Mouse (Mus musculus) left cerebral cortex, postnatal 10 days (tissue): ENCODE measurements around the gene Hoxc10. TPM values are rescaled to one million over a fixed set of nuclear protein-coding genes. Genes with fewer than 3 reads are reported as not detected.

Experiments used
- DNase-seq, 2 experiments: peaks; one replicate each; pipeline ENCODE4 v3.0.0; 2021 to 2022; ENCODE audit warnings: low spot score in 2 of 2, mixed read lengths in 1 of 2; ENCODE audit errors: extremely low spot score in 1 of 2
- intact Hi-C: fragments of 180-260 bp; cut with DNase I; formaldehyde crosslinking; loops from one replicate; pipeline ENCODE4 v1.15.1; 2025
- total RNA-seq, 2 experiments: library from RNA; stranded (reverse); gene quantifications; 2 replicates each; pipeline ENCODE4 v1.2.3; 2021

Hoxc10 gene
- total RNA-seq, 2 experiments from 2014 or later = not detected

GRCm38 (mm10) chr15:102939256-102940155 is 27.1 kb upstream of the Hoxc10 start:
- no peak for DNase-seq
- intact Hi-C loops = no loop called here

- no peak for DNase-seq
- intact Hi-C loops = no loop called here
Observed at GRCm38 (mm10) chr15:102942739-102943467, 23.7 kb upstream of the Hoxc10 start.

DNA sequence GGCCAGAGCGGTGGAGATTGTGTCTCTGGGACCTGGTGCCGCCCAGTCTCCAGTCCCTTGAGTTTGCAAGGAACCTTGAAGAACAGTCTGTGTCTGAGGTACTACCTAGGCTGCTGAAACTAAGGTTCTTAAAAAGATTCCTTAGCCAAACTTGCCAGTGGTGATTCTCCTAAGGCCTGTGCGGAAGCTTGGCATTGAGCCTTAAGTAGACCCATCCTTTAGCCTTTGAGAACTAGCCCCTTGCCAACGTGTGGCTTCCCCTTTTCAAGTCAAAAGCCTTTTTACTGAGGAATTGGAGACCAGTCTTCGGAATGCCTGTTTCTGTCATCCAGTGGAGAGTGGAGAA is 23.2 kb upstream of the Hoxc10 start:
- intact Hi-C loops = no loop called here
- DNase-seq = no peak

DNA sequence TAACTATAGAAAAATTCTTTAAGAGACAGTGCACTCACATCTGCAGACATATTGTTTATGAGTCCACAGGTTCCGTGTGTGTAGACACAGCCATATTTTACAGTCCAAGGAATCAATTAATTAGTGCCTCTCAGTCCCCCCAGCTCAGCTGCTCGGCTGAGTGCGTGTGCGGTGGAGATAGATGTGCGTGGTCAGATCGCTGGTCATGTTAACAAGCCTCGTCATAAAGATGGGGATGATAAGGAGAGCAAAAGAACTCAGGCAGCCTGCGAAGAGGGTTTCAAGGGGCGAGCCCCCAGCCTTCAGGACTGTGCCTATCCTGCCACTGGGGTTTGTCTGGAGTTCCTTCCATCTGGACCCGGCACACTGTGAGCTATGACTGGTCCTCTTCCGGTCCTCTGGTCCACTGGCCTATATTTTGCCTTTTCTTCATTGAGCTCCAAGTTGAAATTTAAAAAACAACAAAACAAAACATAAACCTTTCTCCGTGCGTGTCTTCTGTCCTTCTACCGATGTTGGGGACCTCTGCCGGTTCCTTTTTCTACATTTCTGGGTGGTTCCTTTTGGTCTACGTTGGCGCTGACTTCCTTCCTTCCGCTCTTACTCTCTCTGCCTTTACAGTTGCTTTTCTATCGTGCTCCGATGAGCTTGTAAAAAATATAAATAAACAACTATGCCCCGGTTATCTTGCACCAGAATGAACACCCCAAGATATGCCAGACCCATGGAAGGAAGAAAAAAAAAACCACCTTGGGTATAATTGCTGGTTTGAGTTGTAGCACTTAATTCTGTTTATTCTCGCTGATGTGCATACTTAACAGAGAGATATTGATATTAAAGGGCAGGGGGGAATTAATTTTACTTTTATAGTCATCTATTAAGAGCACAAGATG is 21.2 kb upstream of the Hoxc10 start:
- no peak for DNase-seq
- intact Hi-C loops = no loop called here

GRCm38 (mm10) chr15:102947276-102947675 is 19.3 kb upstream of the Hoxc10 start:
- intact Hi-C loops = no loop called here
- DNase-seq = no peak

- DNase-seq = no peak
- intact Hi-C loops = no loop called here
Observed at GRCm38 (mm10) chr15:102948842-102949241, 17.8 kb upstream of the Hoxc10 start.

- intact Hi-C loops = no loop called here
- DNase-seq = no peak
Observed at GRCm38 (mm10) chr15:102949696-102950095, 16.9 kb upstream of the Hoxc10 start.

GRCm38 (mm10) chr15:102950877-102951276 is 15.7 kb upstream of the Hoxc10 start:
- intact Hi-C loops = no loop called here
- DNase-seq = no peak

DNA sequence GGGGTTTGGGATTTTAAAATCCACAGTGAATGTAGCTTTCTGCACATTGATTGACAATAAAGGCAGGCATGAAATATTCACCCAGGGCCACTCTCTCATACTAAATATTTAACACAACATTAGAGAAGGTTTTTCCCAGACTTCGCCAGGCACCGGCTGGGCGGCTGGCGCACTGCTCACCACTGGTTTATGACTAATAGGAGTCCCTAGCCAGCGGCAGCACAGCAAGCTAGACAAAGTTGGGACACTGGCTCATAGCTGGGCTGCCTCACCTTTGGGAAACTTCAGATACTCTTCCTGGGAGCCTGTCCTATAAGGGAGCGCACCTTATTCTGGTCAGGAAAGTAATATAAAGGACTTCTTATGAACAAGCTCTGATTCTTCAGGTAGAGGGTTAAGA is 13.0 kb upstream of the Hoxc10 start:
- intact Hi-C loops = no loop called here

DNA sequence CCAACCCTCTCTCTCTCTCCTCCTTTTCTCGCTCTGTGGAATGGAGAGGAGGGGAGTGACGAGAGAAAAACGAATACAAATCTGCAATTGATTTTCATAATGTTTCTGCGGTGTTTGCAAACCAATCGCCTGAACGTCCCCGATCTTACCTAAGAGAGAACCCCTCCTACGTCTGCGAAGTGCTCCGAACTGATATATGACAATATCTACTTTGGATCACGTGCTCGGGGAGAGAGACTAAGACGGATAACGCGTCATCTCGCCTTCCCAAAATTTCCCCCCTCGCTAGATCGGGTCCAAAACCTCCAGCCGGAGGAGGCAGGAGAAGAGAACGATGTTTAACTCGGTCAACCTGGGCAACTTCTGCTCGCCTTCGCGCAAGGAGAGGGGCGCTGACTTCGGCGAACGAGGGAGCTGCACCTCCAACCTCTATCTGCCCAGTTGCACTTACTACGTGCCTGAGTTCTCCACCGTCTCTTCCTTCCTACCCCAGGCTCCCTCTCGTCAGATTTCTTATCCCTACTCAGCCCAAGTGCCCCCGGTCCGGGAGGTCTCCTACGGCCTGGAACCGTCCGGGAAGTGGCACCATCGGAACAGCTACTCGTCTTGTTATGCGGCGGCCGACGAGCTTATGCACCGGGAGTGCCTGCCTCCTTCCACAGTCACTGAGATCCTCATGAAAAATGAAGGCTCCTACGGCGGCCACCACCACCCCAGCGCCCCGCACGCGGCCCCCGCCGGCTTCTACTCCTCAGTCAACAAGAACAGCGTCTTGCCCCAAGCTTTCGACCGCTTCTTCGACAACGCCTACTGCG is 12.2 kb upstream of the Hoxc10 start, which contains the start of gene Hoxc11:
Gene Hoxc11, plus strand, starts transcription at position 236 of the 815 bp plus-strand sequence.
- no peak for DNase-seq
- intact Hi-C loops = no loop called here

More for the DNA sequence above, 13.0 kb upstream of the Hoxc10 start:
- no peak for DNase-seq

GRCm38 (mm10) chr15:102955007-102955382 is 11.6 kb upstream of the Hoxc10 start:
- DNase-seq = no peak
- intact Hi-C loops = no loop called here

- no peak for DNase-seq
- intact Hi-C loops = no loop called here
Observed at GRCm38 (mm10) chr15:102955833-102956640, 10.6 kb upstream of the Hoxc10 start.

DNA sequence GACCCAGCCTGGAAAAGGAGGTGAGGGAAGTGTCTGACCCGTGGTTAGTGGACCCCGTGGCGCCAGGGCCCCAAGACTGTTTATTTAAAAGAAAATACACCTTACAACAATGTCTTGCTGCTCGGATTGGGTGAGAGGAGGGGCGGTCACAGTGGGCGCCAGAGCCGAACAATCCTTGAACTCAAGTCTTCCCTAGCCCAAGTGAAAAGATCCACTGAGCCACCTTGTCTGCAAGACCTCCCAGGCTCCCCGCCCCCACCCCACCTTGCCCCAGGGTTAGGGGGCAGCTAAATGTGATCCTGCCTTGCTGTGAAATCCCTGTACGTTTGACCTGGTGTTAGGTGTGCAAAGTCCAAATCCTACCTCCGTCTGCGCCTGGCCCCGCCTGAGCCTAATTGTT is 9.7 kb upstream of the Hoxc10 start:
- intact Hi-C loops = no loop called here
- no peak for DNase-seq

DNA sequence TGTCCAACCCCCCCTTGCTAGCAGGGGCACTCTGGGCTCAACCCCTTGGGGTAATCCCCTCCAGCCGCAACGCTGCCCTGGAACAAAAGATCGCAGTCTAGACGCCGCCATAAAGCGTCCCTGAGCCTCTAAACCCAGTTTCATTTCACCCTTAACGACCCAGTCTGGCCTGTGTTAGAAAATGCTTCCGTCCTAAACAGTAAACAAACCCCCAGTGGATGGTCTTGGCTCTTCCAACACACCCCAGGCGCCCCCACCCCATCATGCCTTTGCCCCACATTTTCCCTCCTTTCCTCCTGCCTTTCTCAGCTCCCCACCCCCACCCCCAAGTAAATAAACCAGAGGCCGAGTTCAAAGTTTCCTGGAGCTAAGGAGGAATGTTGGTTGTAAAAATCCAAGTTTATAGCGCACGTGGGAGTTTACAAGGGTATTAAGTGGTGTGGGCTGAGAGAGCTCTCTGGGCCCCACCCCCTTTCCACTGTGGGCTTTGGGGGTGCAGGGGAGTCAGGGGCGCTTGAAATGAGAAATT is 6.9 kb upstream of the Hoxc10 start:
- intact Hi-C loops = no loop called here
- DNase-seq = no peak

GRCm38 (mm10) chr15:102961728-102962127 is 4.9 kb upstream of the Hoxc10 start:
- no peak for DNase-seq
- intact Hi-C loops = no loop called here

DNA sequence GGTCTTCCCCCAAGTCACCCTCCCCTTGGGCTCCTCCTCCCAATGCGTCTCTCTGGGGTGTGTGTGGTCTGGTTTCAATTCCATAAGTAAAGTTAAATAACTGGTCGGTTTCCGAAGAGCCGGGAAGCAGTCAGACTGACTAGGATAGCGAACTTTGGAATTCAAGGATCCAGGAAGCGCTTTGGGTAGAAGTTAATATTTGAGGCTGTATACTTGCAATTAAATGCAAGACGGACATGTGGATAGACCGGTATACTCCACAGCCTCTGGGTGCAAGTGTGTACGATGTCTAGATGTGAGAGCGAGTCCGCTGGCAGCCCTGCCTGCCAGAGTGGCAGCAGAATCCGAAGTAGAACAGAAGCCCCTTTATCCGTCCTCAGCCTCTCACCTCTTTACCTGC is 4.1 kb upstream of the Hoxc10 start:
- intact Hi-C loops = no loop called here
- no peak for DNase-seq

DNA sequence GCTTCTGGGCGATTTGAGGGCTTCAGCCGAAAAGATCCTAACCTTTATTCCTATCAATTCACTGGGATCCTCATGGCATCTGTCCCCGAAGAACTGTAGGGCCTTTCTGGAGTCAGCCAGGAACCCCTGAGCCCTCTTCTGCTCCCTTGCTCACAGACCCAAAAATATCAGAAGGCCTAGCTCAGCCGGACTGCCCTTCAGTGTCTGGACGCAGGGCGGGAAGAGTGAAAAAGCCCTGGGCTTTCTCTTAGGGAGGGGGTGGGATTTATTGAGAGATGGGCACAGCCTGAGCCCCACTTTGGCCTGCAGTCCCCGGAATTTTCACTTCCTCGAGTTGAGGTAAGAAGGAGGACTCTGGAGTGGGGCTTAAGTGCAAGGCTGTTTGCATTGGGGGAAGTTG is 3.3 kb upstream of the Hoxc10 start:
- no peak for DNase-seq
- intact Hi-C loops = no loop called here
